16 mouse cellular contexts compared by ENCODE assay signal in genomic region chr4:10051296-10052267, GRCm38 (mm10).
DNase-seq lines count a peak whose midpoint lies in the region; ATAC-seq lines count a peak whose summit lies in the region.
"Had no signal": no experiment of that assay in that cellular context is flagged by ENCODE, and none has a peak within 500 bp of the region (broad histone marks: within the 10 kb centered on the region; RNA-seq: fewer than 3 reads in every experiment).

No protein-coding gene starts in this region.

- no peak overlapping the region for H3K4me2 ChIP-seq in forebrain, embryonic 11.5 days (ENCODE audit: low read depth, low read length, severe bottlenecking)
- no peak overlapping the region for H3K4me2 ChIP-seq in forebrain, embryonic 12.5 days
- no peak overlapping the region for H3K4me2 ChIP-seq in hindbrain, embryonic 15.5 days
- no peak overlapping the region for H3K4me2 ChIP-seq in midbrain, embryonic 15.5 days
- H3K4me2 ChIP-seq in liver, embryonic 11.5 days = no peak overlapping the region
- H3K4me2 ChIP-seq: stomach, embryonic 15.5 days had no signal

- H3K4me1 ChIP-seq in forebrain, embryonic 11.5 days (replicated peaks; ENCODE audit: control insufficient read depth, insufficient read depth, low read length) = no peaks in the 10 kb centered on the region; the same call in 1 of the 2 replicates
- H3K4me1 ChIP-seq in forebrain, embryonic 10.5 days = peaks cover 12% of the 10 kb centered on the region
- H3K4me1 ChIP-seq in forebrain, embryonic 12.5 days = no peaks in the 10 kb centered on the region
- H3K4me1 ChIP-seq in hindbrain, embryonic 15.5 days (replicated peaks) = peaks cover 3% of the 10 kb centered on the region; the same call in 1 of the 2 replicates
- no peaks in the 10 kb centered on the region for H3K4me1 ChIP-seq in midbrain, embryonic 15.5 days
- H3K4me1 ChIP-seq in liver, embryonic 11.5 days (replicated peaks; ENCODE audit: control insufficient read depth, insufficient read depth, low read length) = no peaks in the 10 kb centered on the region
- H3K4me1 ChIP-seq: heart, embryonic 10.5 days; stomach, embryonic 15.5 days had no signal

- 76% methylated on average over 5 of the region's 5 CpGs for WGBS in forebrain, embryonic 11.5 days
- WGBS in forebrain, embryonic 10.5 days = 81% methylated on average over 5 of the region's 5 CpGs
- 67% methylated on average over 5 of the region's 5 CpGs for WGBS in forebrain, embryonic 12.5 days
- 57% methylated on average over 5 of the region's 5 CpGs for WGBS in hindbrain, embryonic 15.5 days
- WGBS in midbrain, embryonic 15.5 days = 65% methylated on average over 5 of the region's 5 CpGs
- WGBS in liver, embryonic 11.5 days = 64% methylated on average over 5 of the region's 5 CpGs

- no peak overlapping the region for H3K4me3 ChIP-seq in forebrain, embryonic 11.5 days (ENCODE audit: low read depth, low read length)
- no peak overlapping the region for H3K4me3 ChIP-seq in forebrain, embryonic 10.5 days
- H3K4me3 ChIP-seq in forebrain, embryonic 12.5 days (replicated peaks) = no peak overlapping the region
- H3K4me3 ChIP-seq in hindbrain, embryonic 15.5 days = no peak overlapping the region
- H3K4me3 ChIP-seq in midbrain, embryonic 15.5 days = no peak overlapping the region
- H3K4me3 ChIP-seq in liver, embryonic 11.5 days (ENCODE audit: low read depth, low read length) = no peak overlapping the region
- H3K4me3 ChIP-seq: heart, embryonic 10.5 days; stomach, embryonic 15.5 days had no signal

- H3K27me3 ChIP-seq in forebrain, embryonic 11.5 days (ENCODE audit: control insufficient read depth, insufficient read depth, low read length) = no peaks in the 10 kb centered on the region
- no peaks in the 10 kb centered on the region for H3K27me3 ChIP-seq in forebrain, embryonic 10.5 days (ENCODE audit: poor library complexity, severe bottlenecking)
- no peaks in the 10 kb centered on the region for H3K27me3 ChIP-seq in forebrain, embryonic 12.5 days
- H3K27me3 ChIP-seq in hindbrain, embryonic 15.5 days = no peaks in the 10 kb centered on the region
- H3K27me3 ChIP-seq in midbrain, embryonic 15.5 days (replicated peaks) = no peaks in the 10 kb centered on the region
- H3K27me3 ChIP-seq in liver, embryonic 11.5 days (replicated peaks; ENCODE audit: control insufficient read depth, insufficient read depth, low read length) = no peaks in the 10 kb centered on the region
- H3K27me3 ChIP-seq: stomach, embryonic 15.5 days had no signal

- no peaks in the 10 kb centered on the region for H3K36me3 ChIP-seq in forebrain, embryonic 11.5 days (ENCODE audit: control insufficient read depth, insufficient read depth, low read length)
- no peaks in the 10 kb centered on the region for H3K36me3 ChIP-seq in forebrain, embryonic 10.5 days (replicated peaks)
- H3K36me3 ChIP-seq in forebrain, embryonic 12.5 days (replicated peaks) = no peaks in the 10 kb centered on the region
- H3K36me3 ChIP-seq in hindbrain, embryonic 15.5 days = no peaks in the 10 kb centered on the region
- H3K36me3 ChIP-seq in midbrain, embryonic 15.5 days (replicated peaks) = no peaks in the 10 kb centered on the region
- H3K36me3 ChIP-seq in liver, embryonic 11.5 days (ENCODE audit: control insufficient read depth, insufficient read depth, low read length) = no peaks in the 10 kb centered on the region
- H3K36me3 ChIP-seq: G1E; heart, embryonic 10.5 days; stomach, embryonic 15.5 days had no signal

- peak; percentile 94 for ATAC-seq in forebrain, embryonic 11.5 days (replicated peaks; ENCODE audit: low FRiP score)
- ATAC-seq in forebrain, embryonic 12.5 days (ENCODE audit: low FRiP score) = peak; percentile 90
- ATAC-seq in hindbrain, embryonic 15.5 days (ENCODE audit: low FRiP score, low read depth) = peak; percentile 75
- peak; percentile 89 for ATAC-seq in midbrain, embryonic 15.5 days (replicated peaks)
- ATAC-seq in liver, embryonic 11.5 days (replicated peaks; ENCODE audit: low FRiP score) = no peak
- ATAC-seq in activated CD4-positive, CD25-positive, alpha-beta regulatory T cell, adult 4 months = no peak
- ATAC-seq: liver, postnatal 0 days had no signal

- no peaks in the 10 kb centered on the region for H3K9me3 ChIP-seq in forebrain, embryonic 11.5 days (ENCODE audit: control insufficient read depth, low read length)
- no peaks in the 10 kb centered on the region for H3K9me3 ChIP-seq in forebrain, embryonic 10.5 days
- H3K9me3 ChIP-seq in forebrain, embryonic 12.5 days = no peaks in the 10 kb centered on the region
- H3K9me3 ChIP-seq in hindbrain, embryonic 15.5 days = no peaks in the 10 kb centered on the region
- no peaks in the 10 kb centered on the region for H3K9me3 ChIP-seq in midbrain, embryonic 15.5 days
- no peaks in the 10 kb centered on the region for H3K9me3 ChIP-seq in liver, embryonic 11.5 days (ENCODE audit: control insufficient read depth, low read length)
- H3K9me3 ChIP-seq: G1E; heart, embryonic 10.5 days; stomach, embryonic 15.5 days had no signal

- no peak overlapping the region for H3K27ac ChIP-seq in forebrain, embryonic 11.5 days (ENCODE audit: low read depth, low read length)
- no peak overlapping the region for H3K27ac ChIP-seq in forebrain, embryonic 10.5 days
- no peak overlapping the region for H3K27ac ChIP-seq in forebrain, embryonic 12.5 days
- H3K27ac ChIP-seq in hindbrain, embryonic 15.5 days (replicated peaks) = no peak overlapping the region
- no peak overlapping the region for H3K27ac ChIP-seq in midbrain, embryonic 15.5 days
- no peak overlapping the region for H3K27ac ChIP-seq in liver, embryonic 11.5 days (ENCODE audit: low read depth, low read length)
- H3K27ac ChIP-seq: heart, embryonic 10.5 days; stomach, embryonic 15.5 days had no signal

- H3K9ac ChIP-seq in forebrain, embryonic 11.5 days (ENCODE audit: low read length) = no peak overlapping the region
- H3K9ac ChIP-seq in forebrain, embryonic 12.5 days = no peak overlapping the region
- H3K9ac ChIP-seq in hindbrain, embryonic 15.5 days = no peak overlapping the region
- no peak overlapping the region for H3K9ac ChIP-seq in midbrain, embryonic 15.5 days
- no peak overlapping the region for H3K9ac ChIP-seq in liver, embryonic 11.5 days (ENCODE audit: low read depth, low read length)
- H3K9ac ChIP-seq: liver, postnatal 0 days; stomach, embryonic 15.5 days had no signal

- no peak for DNase-seq in forebrain, embryonic 11.5 days (ENCODE audit: low spot score)
- DNase-seq in forebrain, embryonic 10.5 days (ENCODE audit: extremely low spot score, low spot score) = no peak
- DNase-seq in liver, embryonic 11.5 days (ENCODE audit: low spot score) = no peak
- DNase-seq in adrenal gland, adult 2 months = no peak
- DNase-seq: cerebellum, adult 9-11 months; heart, postnatal 36 days; kidney, adult 8-10 months; liver, postnatal 0 days; thymus, postnatal 36 days had no signal

Comparison
In these comparisons a context has a peak if more than half of its experiments do, and no peak if none do; other contexts are left out.
1. ATAC-seq: peak in forebrain, embryonic 11.5 days (single experiment), forebrain, embryonic 12.5 days (single experiment), hindbrain, embryonic 15.5 days (single experiment) and midbrain, embryonic 15.5 days (single experiment); none in liver, embryonic 11.5 days (single experiment) and activated CD4-positive, CD25-positive, alpha-beta regulatory T cell, adult 4 months (single experiment).